Mouse (Mus musculus): Measurements from ENCODE around the gene Rps27a. TPM values are rescaled to one million over a fixed set of nuclear protein-coding genes. Genes with fewer than 3 reads are reported as not detected.
A peak's percentile ranks its signal among the peaks of the same experiment; 100 is the strongest.

The Rps27a gene
- polyA plus RNA-seq, 1 experiment from 2014 or later = 1,015 TPM

- no peak overlapping the region for H3K4me2 ChIP-seq (replicated peaks; ENCODE audit: low read depth)
- H3K4me1 ChIP-seq (replicated peaks; ENCODE audit: control insufficient read depth, insufficient read depth) = no peaks in the 10 kb centered on the region
- 87% methylated on average over 2 of the region's 2 CpGs for WGBS
- no peaks in the 10 kb centered on the region for H3K36me3 ChIP-seq (ENCODE audit: control insufficient read depth, insufficient read depth, low read length)
- H3K27me3 ChIP-seq (ENCODE audit: control insufficient read depth, insufficient read depth, low read length) = no peaks in the 10 kb centered on the region
- no peaks in the 10 kb centered on the region for H3K9me3 ChIP-seq (ENCODE audit: control insufficient read depth, low read length)
- DNase-seq (ENCODE audit: low spot score) (no peak), ATAC-seq (ENCODE audit: low FRiP score, low TSS enrichment) (no peak)
- no peak overlapping the region for H3K4me3 ChIP-seq (ENCODE audit: low read depth, low read length)
- H3K9ac ChIP-seq (ENCODE audit: low read length) = no peak overlapping the region
- TF ChIP-seq CTCF (IDR thresholded peaks at IDR 0.05; ENCODE audit: low read depth) = no peak
- no peak for TF ChIP-seq EP300 (optimal IDR thresholded peaks at IDR 0.05)
- H3K27ac ChIP-seq (replicated peaks) = no peak overlapping the region
Observed at GRCm38 (mm10) chr11:29563406-29563805, 15.5 kb upstream of the Rps27a start.

- Histone ChIP-seq H3K4me2 (replicated peaks; ENCODE audit: low read depth) (no peak overlapping the region), H3K9ac (ENCODE audit: low read length) (no peak overlapping the region), H3K27ac (replicated peaks) (no peak overlapping the region), H3K36me3 (ENCODE audit: control insufficient read depth, insufficient read depth, low read length) (no peaks in the 10 kb centered on the region), H3K27me3 (ENCODE audit: control insufficient read depth, insufficient read depth, low read length) (no peaks in the 10 kb centered on the region), H3K9me3 (ENCODE audit: control insufficient read depth, low read length) (no peaks in the 10 kb centered on the region), H3K4me3 (ENCODE audit: low read depth, low read length) (no peak overlapping the region), H3K4me1 (replicated peaks; ENCODE audit: control insufficient read depth, insufficient read depth) (no peaks in the 10 kb centered on the region)
- TF ChIP-seq EP300 (optimal IDR thresholded peaks at IDR 0.05) (no peak), CTCF (IDR thresholded peaks at IDR 0.05; ENCODE audit: low read depth) (no peak)
- ATAC-seq (ENCODE audit: low FRiP score, low TSS enrichment) = no peak
- 85% methylated on average over 3 of the region's 3 CpGs for WGBS
- no peak for DNase-seq (ENCODE audit: low spot score)
Observed at GRCm38 (mm10) chr11:29560990-29561389, 13.1 kb upstream of the Rps27a start.

GRCm38 (mm10) chr11:29560452-29560851 is 12.5 kb upstream of the Rps27a start:
- no peak for TF ChIP-seq CTCF (IDR thresholded peaks at IDR 0.05; ENCODE audit: low read depth)
- no peak for TF ChIP-seq EP300 (optimal IDR thresholded peaks at IDR 0.05)
- Histone ChIP-seq H3K4me2 (replicated peaks; ENCODE audit: low read depth) (no peak overlapping the region), H3K9me3 (ENCODE audit: control insufficient read depth, low read length) (no peaks in the 10 kb centered on the region), H3K4me1 (replicated peaks; ENCODE audit: control insufficient read depth, insufficient read depth) (no peaks in the 10 kb centered on the region), H3K4me3 (ENCODE audit: low read depth, low read length) (no peak overlapping the region), H3K9ac (ENCODE audit: low read length) (no peak overlapping the region), H3K27ac (replicated peaks) (no peak overlapping the region), H3K36me3 (ENCODE audit: control insufficient read depth, insufficient read depth, low read length) (no peaks in the 10 kb centered on the region), H3K27me3 (ENCODE audit: control insufficient read depth, insufficient read depth, low read length) (no peaks in the 10 kb centered on the region)
- DNase-seq (ENCODE audit: low spot score) (no peak), ATAC-seq (ENCODE audit: low FRiP score, low TSS enrichment) (no peak)
- 79% methylated on average over 9 of the region's 9 CpGs for WGBS

- no peak for DNase-seq (ENCODE audit: low spot score)
- 74% methylated on average over 1 of the region's 1 CpGs for WGBS
- H3K4me1 ChIP-seq (replicated peaks; ENCODE audit: control insufficient read depth, insufficient read depth) = no peaks in the 10 kb centered on the region
Observed at GRCm38 (mm10) chr11:29549425-29549778, 1.5 kb upstream of the Rps27a start.

GRCm38 (mm10) chr11:29548504-29549424 is 855 bp upstream of the Rps27a start:
- no peak for ATAC-seq (ENCODE audit: low FRiP score, low TSS enrichment)
- Histone ChIP-seq H3K4me3 (ENCODE audit: low read depth, low read length) (peak overlapping the region; percentile 77), H3K4me1 (replicated peaks; ENCODE audit: control insufficient read depth, insufficient read depth) (no peaks in the 10 kb centered on the region), H3K27ac (replicated peaks) (peak overlapping the region; percentile 13; the same call in 1 of the 2 replicates), H3K9ac (ENCODE audit: low read length) (peak overlapping the region; percentile 89), H3K4me2 (replicated peaks; ENCODE audit: low read depth) (peak overlapping the region; percentile 60), H3K36me3 (ENCODE audit: control insufficient read depth, insufficient read depth, low read length) (peaks cover 5% of the 10 kb centered on the region; the same call in 1 of the 2 replicates), H3K27me3 (ENCODE audit: control insufficient read depth, insufficient read depth, low read length) (no peaks in the 10 kb centered on the region), H3K9me3 (ENCODE audit: control insufficient read depth, low read length) (no peaks in the 10 kb centered on the region)
- TF ChIP-seq CTCF (IDR thresholded peaks at IDR 0.05; ENCODE audit: low read depth) (no peak), EP300 (optimal IDR thresholded peaks at IDR 0.05) (no peak)
- WGBS = 21% methylated on average over 23 of the region's 23 CpGs
- DNase-seq (ENCODE audit: low spot score) = no peak

More at GRCm38 (mm10) chr11:29549425-29549778, 1.5 kb upstream of the Rps27a start:
- Histone ChIP-seq H3K4me2 (replicated peaks; ENCODE audit: low read depth) (no peak overlapping the region), H3K27ac (replicated peaks) (no peak overlapping the region), H3K4me3 (ENCODE audit: low read depth, low read length) (no peak overlapping the region), H3K9ac (ENCODE audit: low read length) (no peak overlapping the region), H3K36me3 (ENCODE audit: control insufficient read depth, insufficient read depth, low read length) (peaks cover 2% of the 10 kb centered on the region; the same call in 1 of the 2 replicates), H3K27me3 (ENCODE audit: control insufficient read depth, insufficient read depth, low read length) (no peaks in the 10 kb centered on the region), H3K9me3 (ENCODE audit: control insufficient read depth, low read length) (no peaks in the 10 kb centered on the region)
- TF ChIP-seq EP300 (optimal IDR thresholded peaks at IDR 0.05) (no peak), CTCF (IDR thresholded peaks at IDR 0.05; ENCODE audit: low read depth) (no peak)
- ATAC-seq (ENCODE audit: low FRiP score, low TSS enrichment) = no peak

- under 1% methylated on average over 27 of the region's 27 CpGs for WGBS
- no peak for DNase-seq (ENCODE audit: low spot score)
Observed at GRCm38 (mm10) chr11:29547249-29547751, 609 bp downstream of the Rps27a start.

More at GRCm38 (mm10) chr11:29547249-29547751, 609 bp downstream of the Rps27a start:
- H3K9me3 ChIP-seq (ENCODE audit: control insufficient read depth, low read length) = no peaks in the 10 kb centered on the region
- H3K36me3 ChIP-seq (ENCODE audit: control insufficient read depth, insufficient read depth, low read length) = peaks cover 6% of the 10 kb centered on the region; the same call in 1 of the 2 replicates
- H3K4me2 ChIP-seq (replicated peaks; ENCODE audit: low read depth) = peak overlapping the region; percentile 60
- peak overlapping the region; percentile 77 for H3K4me3 ChIP-seq (ENCODE audit: low read depth, low read length)
- H3K9ac ChIP-seq (ENCODE audit: low read length) = peak overlapping the region; percentile 89
- peak overlapping the region; percentile 86 for H3K27ac ChIP-seq (replicated peaks)
- peak; percentile 28 for ATAC-seq (ENCODE audit: low FRiP score, low TSS enrichment)
- H3K4me1 ChIP-seq (replicated peaks; ENCODE audit: control insufficient read depth, insufficient read depth) = no peaks in the 10 kb centered on the region
- TF ChIP-seq CTCF (IDR thresholded peaks at IDR 0.05; ENCODE audit: low read depth) (no peak), EP300 (optimal IDR thresholded peaks at IDR 0.05) (no peak)
- H3K27me3 ChIP-seq (ENCODE audit: control insufficient read depth, insufficient read depth, low read length) = no peaks in the 10 kb centered on the region

Measured in stomach, postnatal 0 days (tissue).